Mouse (Mus musculus): ENCODE measurements around the gene Ccdc171. TPM values are rescaled to one million over a fixed set of nuclear protein-coding genes. Genes with fewer than 3 reads are reported as not detected.
"Not testable (repeated sequence)": the region's sequence is repeated elsewhere in the genome, so short reads cannot be mapped to it uniquely, and the experiment has no call there.

Gene Ccdc171
- total and polyA plus RNA-seq, 2 experiments from 2014 or later, result 0.46 to 1.2 TPM

GRCm38 (mm10) chr4:83493112-83493511 lies 32.2 kb upstream of the Ccdc171 start:
- Histone ChIP-seq H3K27ac (ENCODE audit: low read depth) (no peak overlapping the region), H3K4me3 (ENCODE audit: low read depth, low read length) (no peak overlapping the region), H3K4me2 (ENCODE audit: low read depth, low read length) (no peak overlapping the region), H3K9me3 (replicated peaks; ENCODE audit: control insufficient read depth, low read length) (no peaks in the 10 kb centered on the region), H3K36me3 (replicated peaks; ENCODE audit: control insufficient read depth, insufficient read depth, low read length) (no peaks in the 10 kb centered on the region), H3K4me1 (ENCODE audit: control insufficient read depth, insufficient read depth) (no peaks in the 10 kb centered on the region), H3K9ac (replicated peaks; ENCODE audit: low read depth, low read length) (no peak overlapping the region), H3K27me3 (ENCODE audit: control insufficient read depth, insufficient read depth, low read length) (no peaks in the 10 kb centered on the region)
- no peak for DNase-seq (ENCODE audit: low spot score)
- ATAC-seq (ENCODE audit: insufficient read depth, low read depth), result no peak
- TF ChIP-seq CTCF (IDR thresholded peaks at IDR 0.05; ENCODE audit: low read depth), result no peak
- TF ChIP-seq EP300 (IDR thresholded peaks at IDR 0.05; ENCODE audit: low read depth), result no peak
- WGBS, result 94% methylated on average over 1 of the region's 1 CpGs

- H3K36me3 ChIP-seq (replicated peaks; ENCODE audit: control insufficient read depth, insufficient read depth, low read length); H3K27ac ChIP-seq (ENCODE audit: low read depth); H3K9ac ChIP-seq (replicated peaks; ENCODE audit: low read depth, low read length); H3K4me3 ChIP-seq (ENCODE audit: low read depth, low read length); DNase-seq (ENCODE audit: low spot score); ATAC-seq (ENCODE audit: insufficient read depth, low read depth); H3K27me3 ChIP-seq (ENCODE audit: control insufficient read depth, insufficient read depth, low read length); H3K4me1 ChIP-seq (ENCODE audit: control insufficient read depth, insufficient read depth); H3K4me2 ChIP-seq (ENCODE audit: low read depth, low read length); H3K9me3 ChIP-seq (replicated peaks; ENCODE audit: control insufficient read depth, low read length): not testable (repeated sequence)
- WGBS, result 79% methylated on average over 5 of the region's 5 CpGs
These were observed 28.3 kb upstream of the Ccdc171 start for GRCm38 (mm10) chr4:83497013-83497412.

GRCm38 (mm10) chr4:83500154-83501036 lies 24.9 kb upstream of the Ccdc171 start:
- TF ChIP-seq CTCF (IDR thresholded peaks at IDR 0.05; ENCODE audit: low read depth) (no peak), EP300 (IDR thresholded peaks at IDR 0.05; ENCODE audit: low read depth) (no peak)
- peak overlapping the region; percentile 42 for H3K4me2 ChIP-seq (ENCODE audit: low read depth, low read length)
- ATAC-seq (ENCODE audit: insufficient read depth, low read depth) (peak; percentile 17; the same call in 1 of the 2 replicates), DNase-seq (ENCODE audit: low spot score) (no peak)
- WGBS, result 12% methylated on average over 22 of the region's 22 CpGs
- no peaks in the 10 kb centered on the region for H3K36me3 ChIP-seq (replicated peaks; ENCODE audit: control insufficient read depth, insufficient read depth, low read length)
- H3K27ac ChIP-seq (ENCODE audit: low read depth), result no peak overlapping the region
- no peaks in the 10 kb centered on the region for H3K9me3 ChIP-seq (replicated peaks; ENCODE audit: control insufficient read depth, low read length)
- H3K9ac ChIP-seq (replicated peaks; ENCODE audit: low read depth, low read length), result no peak overlapping the region
- H3K4me1 ChIP-seq (ENCODE audit: control insufficient read depth, insufficient read depth), result no peaks in the 10 kb centered on the region
- no peak overlapping the region for H3K4me3 ChIP-seq (ENCODE audit: low read depth, low read length)
- no peaks in the 10 kb centered on the region for H3K27me3 ChIP-seq (ENCODE audit: control insufficient read depth, insufficient read depth, low read length)

GRCm38 (mm10) chr4:83501037-83501430 lies 24.3 kb upstream of the Ccdc171 start:
- H3K27ac ChIP-seq (ENCODE audit: low read depth), result no peak overlapping the region
- WGBS, result 36% methylated on average over 7 of the region's 7 CpGs
- peak overlapping the region; percentile 42 for H3K4me2 ChIP-seq (ENCODE audit: low read depth, low read length)
- H3K4me1 ChIP-seq (ENCODE audit: control insufficient read depth, insufficient read depth), result no peaks in the 10 kb centered on the region
- ATAC-seq (ENCODE audit: insufficient read depth, low read depth), result no peak
- DNase-seq (ENCODE audit: low spot score), result no peak
- TF ChIP-seq EP300 (IDR thresholded peaks at IDR 0.05; ENCODE audit: low read depth) (no peak), CTCF (IDR thresholded peaks at IDR 0.05; ENCODE audit: low read depth) (no peak)
- no peak overlapping the region for H3K9ac ChIP-seq (replicated peaks; ENCODE audit: low read depth, low read length)
- no peaks in the 10 kb centered on the region for H3K27me3 ChIP-seq (ENCODE audit: control insufficient read depth, insufficient read depth, low read length)
- H3K9me3 ChIP-seq (replicated peaks; ENCODE audit: control insufficient read depth, low read length), result no peaks in the 10 kb centered on the region
- no peak overlapping the region for H3K4me3 ChIP-seq (ENCODE audit: low read depth, low read length)
- no peaks in the 10 kb centered on the region for H3K36me3 ChIP-seq (replicated peaks; ENCODE audit: control insufficient read depth, insufficient read depth, low read length)

- no peak overlapping the region for H3K4me3 ChIP-seq (ENCODE audit: low read depth, low read length)
- DNase-seq (ENCODE audit: low spot score), result no peak
- 63% methylated on average over 2 of the region's 2 CpGs for WGBS
- TF ChIP-seq CTCF (IDR thresholded peaks at IDR 0.05; ENCODE audit: low read depth) (no peak), EP300 (IDR thresholded peaks at IDR 0.05; ENCODE audit: low read depth) (no peak)
- no peaks in the 10 kb centered on the region for H3K4me1 ChIP-seq (ENCODE audit: control insufficient read depth, insufficient read depth)
- H3K9me3 ChIP-seq (replicated peaks; ENCODE audit: control insufficient read depth, low read length), result no peaks in the 10 kb centered on the region
- no peak for ATAC-seq (ENCODE audit: insufficient read depth, low read depth)
- no peaks in the 10 kb centered on the region for H3K27me3 ChIP-seq (ENCODE audit: control insufficient read depth, insufficient read depth, low read length)
- H3K9ac ChIP-seq (replicated peaks; ENCODE audit: low read depth, low read length), result no peak overlapping the region
- H3K36me3 ChIP-seq (replicated peaks; ENCODE audit: control insufficient read depth, insufficient read depth, low read length), result no peaks in the 10 kb centered on the region
- no peak overlapping the region for H3K4me2 ChIP-seq (ENCODE audit: low read depth, low read length)
- H3K27ac ChIP-seq (ENCODE audit: low read depth), result no peak overlapping the region
These were observed 15.7 kb upstream of the Ccdc171 start for GRCm38 (mm10) chr4:83509600-83509999.

GRCm38 (mm10) chr4:83511083-83511482 lies 14.3 kb upstream of the Ccdc171 start:
- 49% methylated on average over 8 of the region's 8 CpGs for WGBS
- no peak overlapping the region for H3K9ac ChIP-seq (replicated peaks; ENCODE audit: low read depth, low read length)
- TF ChIP-seq CTCF (IDR thresholded peaks at IDR 0.05; ENCODE audit: low read depth), result no peak
- TF ChIP-seq EP300 (IDR thresholded peaks at IDR 0.05; ENCODE audit: low read depth), result no peak

More at GRCm38 (mm10) chr4:83511083-83511482, 14.3 kb upstream of the Ccdc171 start:
- ATAC-seq (ENCODE audit: insufficient read depth, low read depth) (no peak), DNase-seq (ENCODE audit: low spot score) (no peak)
- Histone ChIP-seq H3K4me1 (ENCODE audit: control insufficient read depth, insufficient read depth) (no peaks in the 10 kb centered on the region), H3K9me3 (replicated peaks; ENCODE audit: control insufficient read depth, low read length) (no peaks in the 10 kb centered on the region), H3K27ac (ENCODE audit: low read depth) (no peak overlapping the region), H3K4me2 (ENCODE audit: low read depth, low read length) (no peak overlapping the region), H3K4me3 (ENCODE audit: low read depth, low read length) (no peak overlapping the region), H3K36me3 (replicated peaks; ENCODE audit: control insufficient read depth, insufficient read depth, low read length) (no peaks in the 10 kb centered on the region), H3K27me3 (ENCODE audit: control insufficient read depth, insufficient read depth, low read length) (no peaks in the 10 kb centered on the region)
